Mouse (Mus musculus): ENCODE data around the gene Baiap2. TPM values are rescaled to one million over a fixed set of nuclear protein-coding genes. Genes with fewer than 3 reads are reported as not detected.
A peak's percentile ranks its signal among the peaks of the same experiment; 100 is the strongest.

Gene Baiap2
- polyA plus RNA-seq, 1 experiment = not detected

DNA sequence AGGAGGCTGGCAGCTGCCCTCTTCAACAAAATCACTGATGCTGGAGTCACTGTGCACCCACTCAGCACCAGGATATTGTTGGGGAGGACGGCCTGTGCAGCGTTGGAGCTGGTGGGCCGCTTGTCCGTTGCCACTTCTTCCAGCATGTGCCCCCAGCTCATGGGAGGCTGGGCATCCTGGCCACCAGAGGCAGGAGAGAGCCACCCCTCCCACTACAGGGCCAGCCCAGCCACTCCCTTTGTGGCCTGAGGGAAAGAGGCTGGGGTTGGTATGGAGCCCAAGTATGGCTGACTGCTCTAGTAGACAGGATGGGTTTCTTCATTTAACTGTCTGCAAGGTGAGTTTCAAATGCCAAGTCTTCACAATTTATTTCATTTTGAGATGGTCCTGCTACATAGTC lies 72.2 kb downstream of the Baiap2 start:
- Histone ChIP-seq H3K4me1 (ENCODE audit: control insufficient read depth, insufficient read depth, low read length) (peaks cover 33% of the 10 kb centered on the region), H3K27ac (ENCODE audit: insufficient read depth, low read depth, low read length) (no peak overlapping the region; the same call in 1 of the 2 replicates), H3K4me3 (ENCODE audit: insufficient read depth, low read depth, low read length) (no peak overlapping the region)
- TF ChIP-seq CTCF (IDR thresholded peaks at IDR 0.05; ENCODE audit: insufficient read depth, low read depth, low read length) (no peak), POLR2A (IDR thresholded peaks at IDR 0.05; ENCODE audit: insufficient read depth, low read depth, low read length) (no peak)
- WGBS = 81% methylated on average over 4 of the region's 4 CpGs

DNA sequence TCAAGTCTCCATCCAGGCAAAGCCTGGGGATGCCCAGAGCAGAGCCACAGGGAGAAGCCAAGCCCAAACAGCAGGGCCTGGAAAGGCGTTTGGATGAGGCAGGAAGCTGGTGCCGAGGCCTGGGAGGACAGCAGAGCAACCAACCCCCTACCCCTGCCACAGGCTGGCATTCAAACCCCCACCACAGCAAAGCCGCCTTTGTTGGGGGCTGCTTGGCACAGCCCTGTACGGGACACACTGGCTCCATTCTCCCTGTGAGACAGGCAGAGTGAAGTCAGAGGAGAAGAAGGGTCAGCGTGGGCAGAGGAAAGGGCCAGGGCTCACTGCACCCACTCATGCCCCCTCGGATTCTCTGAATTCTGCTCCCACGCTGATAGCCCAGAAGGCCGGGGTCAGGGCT lies 74.4 kb downstream of the Baiap2 start:
- TF ChIP-seq CTCF (IDR thresholded peaks at IDR 0.05; ENCODE audit: insufficient read depth, low read depth, low read length) (no peak), POLR2A (IDR thresholded peaks at IDR 0.05; ENCODE audit: insufficient read depth, low read depth, low read length) (no peak)
- WGBS = 67% methylated on average over 8 of the region's 8 CpGs
- peaks cover 43% of the 10 kb centered on the region for H3K4me1 ChIP-seq (ENCODE audit: control insufficient read depth, insufficient read depth, low read length)
- peak overlapping the region; percentile 21 for H3K4me3 ChIP-seq (ENCODE audit: insufficient read depth, low read depth, low read length)
- H3K27ac ChIP-seq (ENCODE audit: insufficient read depth, low read depth, low read length) = peak overlapping the region; percentile 49

DNA sequence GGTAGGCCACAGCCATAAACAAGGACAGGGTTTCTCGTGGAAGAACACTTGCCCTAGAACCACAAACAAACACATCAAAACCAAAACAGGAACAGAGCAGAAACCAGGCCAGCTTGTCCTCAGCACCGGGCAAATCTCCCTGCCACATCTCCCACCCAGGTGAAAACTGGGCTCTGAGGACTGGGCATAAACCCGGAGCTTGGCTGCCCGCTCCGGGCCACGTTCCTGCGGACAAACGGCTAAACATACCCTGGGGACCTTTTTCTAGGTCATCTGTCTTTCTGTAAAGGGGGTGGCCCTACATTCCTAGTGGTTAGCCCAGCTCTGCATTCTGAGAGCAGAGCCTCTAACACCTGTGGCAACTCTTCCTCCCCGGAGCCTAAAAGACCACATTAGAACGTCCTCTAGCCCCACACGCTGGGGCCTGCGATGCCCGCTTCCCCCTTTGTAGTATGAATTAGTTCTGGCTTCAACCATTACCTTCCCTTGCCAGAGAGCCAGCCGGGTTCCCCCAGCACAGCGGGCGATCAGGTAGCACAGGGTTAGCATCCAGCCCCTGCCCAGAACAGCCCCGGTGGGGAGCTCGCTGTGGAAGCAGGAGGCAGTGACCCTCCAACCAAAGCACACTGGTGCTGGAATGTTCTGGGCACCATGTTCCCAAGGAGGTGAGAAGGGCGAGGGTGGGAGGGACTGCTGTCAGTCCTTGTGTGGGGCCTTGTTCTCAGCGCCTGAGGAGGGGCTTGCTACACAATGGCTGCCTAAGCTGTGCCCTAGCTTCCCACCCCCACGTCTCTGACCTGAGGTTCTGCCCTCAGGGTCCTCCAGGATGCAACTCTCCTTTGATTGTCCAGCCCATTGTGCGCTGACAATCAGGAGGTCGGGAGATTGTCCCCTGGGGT lies 77.2 kb downstream of the Baiap2 start:
- Histone ChIP-seq H3K4me1 (ENCODE audit: control insufficient read depth, insufficient read depth, low read length) (peaks cover 41% of the 10 kb centered on the region), H3K27ac (ENCODE audit: insufficient read depth, low read depth, low read length) (peak overlapping the region; percentile 63; the same call in 1 of the 2 replicates), H3K4me3 (ENCODE audit: insufficient read depth, low read depth, low read length) (peak overlapping the region; percentile 11; the same call in 1 of the 2 replicates)
- TF ChIP-seq POLR2A (IDR thresholded peaks at IDR 0.05; ENCODE audit: insufficient read depth, low read depth, low read length) = no peak
- TF ChIP-seq CTCF (IDR thresholded peaks at IDR 0.05; ENCODE audit: insufficient read depth, low read depth, low read length) = no peak
- WGBS = 58% methylated on average over 23 of the region's 23 CpGs

GRCm38 (mm10) chr11:120021367-120021766 lies 78.8 kb downstream of the Baiap2 start:
- TF ChIP-seq CTCF (IDR thresholded peaks at IDR 0.05; ENCODE audit: insufficient read depth, low read depth, low read length) = no peak
- no peak for TF ChIP-seq POLR2A (IDR thresholded peaks at IDR 0.05; ENCODE audit: insufficient read depth, low read depth, low read length)
- H3K4me1 ChIP-seq (ENCODE audit: control insufficient read depth, insufficient read depth, low read length) = peaks cover 43% of the 10 kb centered on the region
- no peak overlapping the region for H3K27ac ChIP-seq (ENCODE audit: insufficient read depth, low read depth, low read length)
- WGBS = 93% methylated on average over 16 of the region's 16 CpGs
- no peak overlapping the region for H3K4me3 ChIP-seq (ENCODE audit: insufficient read depth, low read depth, low read length)

DNA sequence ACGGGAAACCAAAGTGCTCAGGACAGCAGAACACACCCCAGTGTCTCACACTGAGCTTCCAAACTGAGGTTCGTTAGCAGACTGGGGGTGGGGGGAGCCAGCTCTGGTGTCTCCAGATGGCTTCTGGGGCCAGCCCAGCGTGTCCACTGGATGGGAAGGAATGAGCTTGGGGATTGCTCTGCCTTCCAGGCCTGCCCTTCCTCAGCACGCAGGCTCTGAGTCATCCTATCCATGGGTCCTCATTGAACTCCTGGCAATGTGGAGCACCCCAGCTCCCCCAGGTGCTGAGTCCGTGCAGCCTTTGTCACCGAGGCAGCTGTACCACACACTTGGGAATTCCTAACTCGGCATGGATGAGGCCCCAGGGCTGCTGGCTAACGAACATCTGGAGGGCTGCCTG lies 79.7 kb downstream of the Baiap2 start:
- peak overlapping the region; percentile 76 for H3K27ac ChIP-seq (ENCODE audit: insufficient read depth, low read depth, low read length)
- peaks cover 47% of the 10 kb centered on the region for H3K4me1 ChIP-seq (ENCODE audit: control insufficient read depth, insufficient read depth, low read length)
- WGBS = 21% methylated on average over 8 of the region's 8 CpGs
- no peak overlapping the region for H3K4me3 ChIP-seq (ENCODE audit: insufficient read depth, low read depth, low read length)
- TF ChIP-seq CTCF (IDR thresholded peaks at IDR 0.05; ENCODE audit: insufficient read depth, low read depth, low read length) = no peak
- no peak for TF ChIP-seq POLR2A (IDR thresholded peaks at IDR 0.05; ENCODE audit: insufficient read depth, low read depth, low read length)

GRCm38 (mm10) chr11:120022841-120023240 lies 80.3 kb downstream of the Baiap2 start:
- Histone ChIP-seq H3K27ac (ENCODE audit: insufficient read depth, low read depth, low read length) (peak overlapping the region; percentile 76), H3K4me1 (ENCODE audit: control insufficient read depth, insufficient read depth, low read length) (peaks cover 48% of the 10 kb centered on the region), H3K4me3 (ENCODE audit: insufficient read depth, low read depth, low read length) (no peak overlapping the region)
- 25% methylated on average over 12 of the region's 12 CpGs for WGBS
- no peak for TF ChIP-seq POLR2A (IDR thresholded peaks at IDR 0.05; ENCODE audit: insufficient read depth, low read depth, low read length)
- TF ChIP-seq CTCF (IDR thresholded peaks at IDR 0.05; ENCODE audit: insufficient read depth, low read depth, low read length) = no peak

DNA sequence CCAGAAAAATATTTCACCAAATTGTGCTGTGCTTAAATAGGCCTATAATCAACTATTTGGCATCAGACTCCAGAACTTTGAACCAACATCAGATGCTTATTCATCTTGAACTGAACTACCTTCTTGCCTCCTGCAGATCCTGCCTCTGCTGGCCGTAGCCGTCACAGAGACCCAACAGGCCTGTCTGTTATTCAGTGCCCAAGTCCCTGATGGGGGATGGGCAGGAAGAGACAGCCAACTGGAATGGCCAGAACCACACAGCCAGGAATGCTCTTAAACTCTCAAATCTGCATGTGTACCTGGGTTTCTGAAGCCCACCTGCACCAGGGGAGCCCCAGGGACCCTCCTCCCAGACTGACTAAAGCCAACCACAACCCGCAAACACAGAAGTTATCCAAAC lies 84.4 kb downstream of the Baiap2 start:
- 72% methylated on average over 3 of the region's 3 CpGs for WGBS
- TF ChIP-seq POLR2A (IDR thresholded peaks at IDR 0.05; ENCODE audit: insufficient read depth, low read depth, low read length) (no peak), CTCF (IDR thresholded peaks at IDR 0.05; ENCODE audit: insufficient read depth, low read depth, low read length) (no peak)
- no peak overlapping the region for H3K4me3 ChIP-seq (ENCODE audit: insufficient read depth, low read depth, low read length)
- no peak overlapping the region for H3K27ac ChIP-seq (ENCODE audit: insufficient read depth, low read depth, low read length)
- H3K4me1 ChIP-seq (ENCODE audit: control insufficient read depth, insufficient read depth, low read length) = peaks cover 45% of the 10 kb centered on the region

- peaks cover 37% of the 10 kb centered on the region for H3K4me1 ChIP-seq (ENCODE audit: control insufficient read depth, insufficient read depth, low read length)
- WGBS = 64% methylated on average over 18 of the region's 18 CpGs
- H3K4me3 ChIP-seq (ENCODE audit: insufficient read depth, low read depth, low read length) = no peak overlapping the region
- TF ChIP-seq CTCF (IDR thresholded peaks at IDR 0.05; ENCODE audit: insufficient read depth, low read depth, low read length) = no peak
- no peak overlapping the region for H3K27ac ChIP-seq (ENCODE audit: insufficient read depth, low read depth, low read length)
These were observed 85.9 kb downstream of the Baiap2 start for GRCm38 (mm10) chr11:120028319-120029092.

All from olfactory bulb, adult 2 months (tissue).